Mouse (Mus musculus): Measurements from ENCODE around the gene Sertad4.

GRCm38 (mm10) chr1:192849616-192850015 lies 5.9 kb downstream of the Sertad4 start:
- TF ChIP-seq CTCF (IDR thresholded peaks at IDR 0.05; ENCODE audit: control insufficient read depth, insufficient read depth, low read length) (no peak), POLR2A (IDR thresholded peaks at IDR 0.05; ENCODE audit: borderline replicate concordance, control insufficient read depth, low read depth, low read length) (no peak)

All from bone marrow, adult 2 months (tissue).